Mouse (Mus musculus) heart, adult 18-20 months (tissue): ENCODE data around the gene Rhobtb1. TPM values are rescaled to one million over a fixed set of nuclear protein-coding genes. Genes with fewer than 3 reads are reported as not detected.

ENCODE experiments used
- DNase-seq, 2 experiments: peaks; one replicate each; pipeline ENCODE4 v3.0.0; 2021 to 2022; ENCODE audit warnings: mixed read lengths in 1 of 2
- long read RNA-seq, 2 experiments: library from polyadenylated mRNA; stranded (forward); transcript quantifications; one replicate each; pipeline ENCODE4 v2.0.0; 2021
- total RNA-seq, 2 experiments: library from RNA; stranded (reverse); gene quantifications; 2 replicates each; pipeline ENCODE4 v1.2.3; 2021

Gene Rhobtb1
- 100 to 1,000 TPM in 1 of 2 experiments, 10 to 100 TPM in 1; 98.0 to 172 TPM for total RNA-seq
- long read RNA-seq, experiment 1, full-length matches to known transcripts, result 11 of 46 reads
- long read RNA-seq, experiment 1, partial matches to known transcripts, result 3 of 46 reads
- long read RNA-seq, experiment 1, other reads (novel, unspliced or antisense), result 32 of 46 reads
- long read RNA-seq, experiment 2, full-length matches to known transcripts, result 5 of 69 reads
- long read RNA-seq, experiment 2, partial matches to known transcripts, result 3 of 69 reads
- long read RNA-seq, experiment 2, other reads (novel, unspliced or antisense), result 61 of 69 reads

GRCm38 (mm10) chr10:69151045-69151444 lies at the start of gene Rhobtb1:
Rhobtb1 (plus strand) TSS chr10:69151434.
- no peak for DNase-seq

GRCm38 (mm10) chr10:69101988-69102387 lies 49.2 kb upstream of the Rhobtb1 start:
- DNase-seq, result peak in 1 of 2 experiments; percentile 25

GRCm38 (mm10) chr10:69104143-69104882 lies 46.9 kb upstream of the Rhobtb1 start:
- DNase-seq, result peak; percentile 5 to 7

- DNase-seq, result no peak
These were observed 46.4 kb upstream of the Rhobtb1 start for GRCm38 (mm10) chr10:69104883-69105225.

GRCm38 (mm10) chr10:69106796-69107195 lies 44.4 kb upstream of the Rhobtb1 start:
- no peak for DNase-seq

GRCm38 (mm10) chr10:69107253-69107652 lies 44.0 kb upstream of the Rhobtb1 start:
- DNase-seq, result peak; percentile 25 to 32

GRCm38 (mm10) chr10:69114384-69114783 lies 36.9 kb upstream of the Rhobtb1 start:
- no peak for DNase-seq

GRCm38 (mm10) chr10:69117996-69118395 lies 33.2 kb upstream of the Rhobtb1 start:
- DNase-seq, result no peak

GRCm38 (mm10) chr10:69118893-69119292 lies 32.3 kb upstream of the Rhobtb1 start:
- no peak for DNase-seq

GRCm38 (mm10) chr10:69119456-69119855 lies 31.8 kb upstream of the Rhobtb1 start:
- no peak for DNase-seq

GRCm38 (mm10) chr10:69126546-69126945 lies 24.7 kb upstream of the Rhobtb1 start:
- no peak for DNase-seq

GRCm38 (mm10) chr10:69128531-69128930 lies 22.7 kb upstream of the Rhobtb1 start:
- DNase-seq, result no peak

- DNase-seq, result no peak
These were observed 20.6 kb upstream of the Rhobtb1 start for GRCm38 (mm10) chr10:69130613-69131012.

GRCm38 (mm10) chr10:69134356-69134755 lies 16.9 kb upstream of the Rhobtb1 start:
- no peak for DNase-seq

GRCm38 (mm10) chr10:69136241-69136828 lies 14.9 kb upstream of the Rhobtb1 start:
- DNase-seq, result no peak

GRCm38 (mm10) chr10:69149252-69149651 lies 2.0 kb upstream of the Rhobtb1 start:
- DNase-seq, result no peak

GRCm38 (mm10) chr10:69152971-69153370 lies 1.7 kb downstream of the Rhobtb1 start:
- no peak for DNase-seq

GRCm38 (mm10) chr10:69155428-69156175 lies 4.4 kb downstream of the Rhobtb1 start:
- no peak for DNase-seq

- no peak for DNase-seq
These were observed 5.2 kb downstream of the Rhobtb1 start for GRCm38 (mm10) chr10:69156462-69156861.

- no peak for DNase-seq
These were observed 6.2 kb downstream of the Rhobtb1 start for GRCm38 (mm10) chr10:69157471-69157870.

GRCm38 (mm10) chr10:69160877-69161276 lies 9.6 kb downstream of the Rhobtb1 start:
- DNase-seq, result no peak

GRCm38 (mm10) chr10:69161503-69161902 lies 10.3 kb downstream of the Rhobtb1 start:
- no peak for DNase-seq

GRCm38 (mm10) chr10:69162577-69162976 lies 11.3 kb downstream of the Rhobtb1 start:
- DNase-seq, result no peak
